Mouse (Mus musculus) brain, embryonic 14.5 days (tissue): ENCODE results near the gene Asphd1. TPM values are rescaled to one million over a fixed set of nuclear protein-coding genes. Genes with fewer than 3 reads are reported as not detected.
"Not testable (repeated sequence)": the region's sequence is repeated elsewhere in the genome, so short reads cannot be mapped to it uniquely, and the experiment has no call there.

Experiments used
- DNase-seq: peaks from one replicate; pipeline ENCODE4 v3.0.0-alpha.2; 2011; ENCODE audit warnings: low read depth
- CTCF ChIP-seq: fragments of 200-500 bp; IDR thresholded peaks from 2 replicates; pipeline ENCODE4 v1.5.1; 2012; ENCODE audit warnings: inconsistent platforms, mild to moderate bottlenecking, moderate library complexity, borderline replicate concordance; ENCODE audit not compliant: insufficient read depth, insufficient read length; ENCODE audit errors: extremely low read depth
- POLR2A ChIP-seq: fragments of 200-500 bp; IDR thresholded peaks from 2 replicates; pipeline ENCODE4 v1.6.1; 2012; ENCODE audit warnings: mild to moderate bottlenecking, inconsistent platforms, borderline replicate concordance; ENCODE audit not compliant: poor library complexity, insufficient read depth, insufficient read length, severe bottlenecking; ENCODE audit errors: extremely low read depth
- polyA plus RNA-seq: library from polyadenylated mRNA; depleted of rRNA; stranded (reverse); fragments of >200 nt; gene quantifications from 2 replicates; pipeline ENCODE4 v1.2.3, GENCODE M21; 2012

Gene Asphd1
- polyA plus RNA-seq, 1 experiment, result 21.2 TPM

GRCm38 (mm10) chr7:126941171-126941570 lies 8.2 kb downstream of the Asphd1 start:
- DNase-seq, result no peak
- TF ChIP-seq POLR2A, result no peak
- TF ChIP-seq CTCF, result no peak

GRCm38 (mm10) chr7:126932652-126933051 lies 16.7 kb downstream of the Asphd1 start:
- DNase-seq, result no peak
- TF ChIP-seq CTCF (no peak), POLR2A (no peak)

- DNase-seq, result peak; percentile 54
- no peak for TF ChIP-seq CTCF
- no peak for TF ChIP-seq POLR2A
Measured at GRCm38 (mm10) chr7:126929046-126929445, 20.3 kb downstream of the Asphd1 start.

GRCm38 (mm10) chr7:126928384-126929037 lies 20.9 kb downstream of the Asphd1 start, which contains the start of gene Kctd13:
TSS of gene Kctd13 (plus strand) at chr7:126928879.
- DNase-seq, result peak; percentile 95

DNA sequence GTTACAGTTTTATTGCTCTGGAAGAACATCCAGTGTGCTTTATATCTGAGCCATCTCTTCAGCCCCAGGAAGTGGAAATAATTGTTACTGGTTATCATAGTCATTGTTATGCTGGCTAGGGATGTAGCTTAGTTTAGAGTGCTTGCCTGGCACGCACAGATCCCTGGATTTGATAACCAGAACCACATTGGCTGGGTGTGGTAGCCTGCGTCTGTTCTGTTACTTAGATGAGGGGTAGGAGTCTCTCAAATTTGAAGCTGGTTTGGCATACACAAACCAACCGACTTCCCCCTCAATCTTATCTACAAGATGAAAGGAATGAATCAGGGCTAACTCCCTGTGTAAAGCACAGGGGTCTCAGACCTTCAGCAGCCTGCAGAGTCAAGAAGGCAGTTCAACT lies 23.1 kb downstream of the Asphd1 start:
- TF ChIP-seq CTCF (no peak), POLR2A (no peak)
- DNase-seq, result no peak

More at GRCm38 (mm10) chr7:126928384-126929037, 20.9 kb downstream of the Asphd1 start, which contains the start of gene Kctd13:
- no peak for TF ChIP-seq CTCF
- peak; percentile 90 for TF ChIP-seq POLR2A

- TF ChIP-seq CTCF, result no peak
- no peak for TF ChIP-seq POLR2A
- DNase-seq, result no peak
Measured at GRCm38 (mm10) chr7:126923999-126924398, 25.4 kb downstream of the Asphd1 start.

- TF ChIP-seq CTCF (no peak), POLR2A (no peak)
- peak; percentile 88 for DNase-seq
Measured at GRCm38 (mm10) chr7:126922624-126923060, 26.7 kb downstream of the Asphd1 start, which contains the start of gene Tmem219. TSS of gene Tmem219 (minus strand) at chr7:126922917.

DNA sequence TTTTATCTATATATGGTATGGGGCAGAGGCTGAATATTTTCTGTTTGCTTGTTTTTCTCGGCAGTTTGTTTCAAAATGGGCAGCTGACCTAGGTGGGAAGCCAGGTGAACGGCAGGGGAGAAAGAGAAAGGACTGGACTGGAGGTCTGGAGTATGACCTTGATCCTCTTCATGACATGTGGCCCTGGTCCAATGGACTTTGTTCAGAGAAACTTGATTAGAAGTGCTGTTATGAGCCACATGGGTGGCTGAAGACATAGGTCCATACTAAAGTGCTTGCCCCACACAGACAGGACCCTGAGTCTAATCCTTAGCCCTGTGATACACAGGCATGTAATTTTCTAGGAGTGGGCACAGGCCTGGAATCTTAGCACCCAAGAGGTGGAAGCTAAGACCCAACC lies 27.8 kb downstream of the Asphd1 start:
- TF ChIP-seq POLR2A (no peak), CTCF (no peak)
- no peak for DNase-seq

- DNase-seq, result no peak
- TF ChIP-seq POLR2A, result no peak
Measured at GRCm38 (mm10) chr7:126919973-126920372, 29.4 kb downstream of the Asphd1 start.

DNA sequence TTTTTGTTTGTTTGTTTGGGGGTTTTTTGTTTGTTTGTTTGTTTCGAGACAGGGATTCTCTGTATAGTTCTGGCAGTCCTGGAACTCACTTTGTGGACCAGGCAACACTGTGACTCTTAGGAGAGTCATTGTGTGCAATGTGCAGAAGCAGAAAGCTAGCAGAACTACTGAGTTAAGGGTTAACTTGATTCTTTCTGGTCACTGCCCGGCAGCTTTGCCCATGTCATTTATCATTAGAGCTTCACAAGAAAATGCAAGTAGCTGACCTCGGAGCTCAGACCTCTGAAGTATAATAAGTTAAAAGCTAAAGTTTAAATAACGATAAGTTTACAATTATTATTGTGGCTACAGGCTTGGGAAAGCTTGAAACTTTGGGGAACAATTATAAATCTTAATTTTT lies 31.0 kb downstream of the Asphd1 start:
- not testable (repeated sequence) for DNase-seq

DNA sequence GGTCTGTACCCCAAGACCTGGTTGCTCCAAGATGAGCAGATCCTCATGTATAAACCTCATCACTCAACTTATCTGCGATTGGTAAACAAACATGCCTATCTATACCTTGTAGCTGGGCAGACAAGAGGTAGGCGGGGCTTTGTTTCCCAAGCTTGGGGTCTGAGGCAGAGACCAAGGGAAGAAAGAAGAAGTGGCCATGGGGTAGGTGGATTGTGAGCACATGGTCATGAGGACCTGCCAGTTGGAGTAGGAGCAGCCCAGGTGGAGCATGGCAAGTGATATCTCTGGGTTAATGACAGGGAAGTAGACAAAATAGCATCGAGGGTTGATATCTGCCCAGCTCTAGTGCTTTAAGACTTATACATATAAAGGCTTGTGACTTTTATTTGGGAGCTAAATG lies 34.5 kb downstream of the Asphd1 start:
- no peak for TF ChIP-seq CTCF
- no peak for TF ChIP-seq POLR2A
- no peak for DNase-seq

DNA sequence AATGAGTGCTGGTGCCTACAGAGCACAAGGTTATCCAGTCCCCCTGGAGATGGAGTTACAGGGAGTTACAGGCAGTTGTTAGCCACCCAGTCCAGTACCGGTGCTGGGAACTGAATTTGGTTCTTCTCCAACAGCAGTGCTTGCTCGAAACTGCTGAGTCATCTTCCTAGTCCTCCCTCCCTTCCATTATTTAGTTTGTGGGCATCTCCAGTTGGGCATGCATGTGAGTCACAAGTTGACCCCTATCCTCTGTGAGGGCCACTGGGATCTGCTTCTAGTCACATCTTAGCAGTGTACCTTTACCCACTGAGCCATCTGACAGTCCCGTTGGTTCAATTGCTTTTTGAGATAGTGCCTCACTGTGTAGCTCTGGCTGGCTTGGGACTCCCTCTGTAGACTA lies 43.8 kb downstream of the Asphd1 start:
- DNase-seq, result no peak
- TF ChIP-seq CTCF, result no peak
- no peak for TF ChIP-seq POLR2A

GRCm38 (mm10) chr7:126899781-126900180 lies 49.6 kb downstream of the Asphd1 start:
- DNase-seq, result not testable (repeated sequence)
